Mouse (Mus musculus): ENCODE measurements around the gene St6gal1.

St6gal1 gene

DNA sequence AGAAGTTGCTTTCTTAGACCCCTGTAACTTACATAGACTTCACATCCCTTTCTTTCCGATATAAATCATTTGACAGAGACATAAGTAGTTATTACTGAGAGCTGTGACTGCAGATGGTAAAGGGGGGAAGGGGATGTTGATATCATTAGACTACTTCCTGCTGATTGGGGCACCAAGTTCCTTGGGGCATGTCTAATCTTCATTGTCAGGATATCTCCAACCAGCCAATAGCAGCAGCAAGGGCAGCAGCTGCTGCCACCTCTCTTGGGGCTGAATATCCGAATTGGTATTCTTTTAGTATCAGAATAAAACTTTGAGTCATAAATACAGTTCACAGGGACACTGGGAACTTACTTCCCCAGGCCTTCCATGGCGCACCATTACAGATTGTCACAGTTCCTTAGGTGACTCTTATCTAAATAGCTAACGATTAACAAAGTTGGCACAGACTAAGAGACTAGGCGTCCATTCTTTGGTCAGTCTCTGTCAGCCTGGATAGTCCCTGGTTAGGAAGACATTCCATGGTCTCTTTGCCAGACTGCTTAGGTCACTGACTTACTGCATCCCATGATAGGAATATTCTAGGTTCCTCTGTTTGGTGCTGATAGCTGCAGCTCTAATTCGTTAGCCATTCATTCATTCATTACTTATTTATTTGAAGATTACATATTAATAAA lies 109.5 kb downstream of the St6gal1 start:
- no peak for DNase-seq (ENCODE audit: low spot score)

DNA sequence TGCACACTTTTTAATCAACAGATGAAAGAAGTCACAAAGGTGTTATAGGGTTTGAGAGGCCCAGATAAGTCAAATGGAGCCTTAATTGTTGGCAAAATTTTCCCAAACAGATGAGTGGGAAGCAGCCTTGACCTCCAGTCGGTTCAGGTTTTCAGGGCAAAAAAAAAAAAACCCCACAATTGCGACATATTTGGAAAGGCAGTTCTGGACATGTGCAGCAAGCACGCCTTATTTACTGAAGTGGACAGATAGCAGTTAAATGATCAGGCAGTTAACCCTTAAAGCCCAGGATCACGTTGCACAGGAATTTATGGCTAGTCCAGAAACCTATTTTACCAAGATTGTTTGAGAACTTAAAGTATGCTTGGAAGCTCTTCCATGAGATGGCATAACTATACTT lies 112.8 kb downstream of the St6gal1 start:
- no peak for DNase-seq (ENCODE audit: low spot score)

DNA sequence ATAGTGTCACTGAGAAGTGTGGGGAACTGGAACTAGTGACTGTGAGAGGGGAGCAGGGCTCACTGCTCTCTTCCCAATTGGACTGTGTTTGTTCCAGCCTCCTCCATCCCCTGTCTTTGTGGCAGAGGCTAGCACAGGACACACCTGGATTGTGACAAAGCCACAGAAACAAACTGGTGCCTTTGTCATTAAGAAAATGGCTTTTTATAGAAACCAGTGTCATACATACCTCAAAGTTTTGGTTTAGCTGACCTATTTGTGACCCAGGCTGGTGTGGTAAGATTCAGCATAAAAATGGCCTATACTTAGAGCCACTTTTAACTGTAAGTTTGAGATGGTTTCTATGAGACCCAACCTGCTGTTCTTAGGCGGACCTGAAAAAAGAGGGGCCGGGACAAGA lies 116.7 kb downstream of the St6gal1 start:
- DNase-seq (ENCODE audit: low spot score) = no peak

DNA sequence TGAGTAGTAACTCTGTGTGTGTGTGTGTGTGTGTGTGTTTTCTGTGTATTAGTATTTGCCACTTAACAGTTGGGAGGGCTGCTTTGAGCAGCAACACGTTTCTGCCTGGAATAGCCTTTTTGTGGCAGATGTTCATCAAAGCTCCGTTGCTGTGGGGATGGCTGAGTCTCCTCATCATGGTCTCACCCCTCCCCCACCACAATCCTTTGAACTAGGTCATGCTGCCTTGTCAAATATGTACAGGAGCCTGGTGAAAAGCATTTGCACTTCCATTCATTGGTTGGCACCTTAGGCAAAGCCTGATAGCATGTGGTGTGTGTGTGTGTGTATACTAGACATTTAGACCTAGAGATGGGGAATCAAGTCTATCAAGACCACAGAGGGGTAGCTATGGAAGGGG lies 126.3 kb downstream of the St6gal1 start:
- DNase-seq (ENCODE audit: low spot score) = no peak

DNA sequence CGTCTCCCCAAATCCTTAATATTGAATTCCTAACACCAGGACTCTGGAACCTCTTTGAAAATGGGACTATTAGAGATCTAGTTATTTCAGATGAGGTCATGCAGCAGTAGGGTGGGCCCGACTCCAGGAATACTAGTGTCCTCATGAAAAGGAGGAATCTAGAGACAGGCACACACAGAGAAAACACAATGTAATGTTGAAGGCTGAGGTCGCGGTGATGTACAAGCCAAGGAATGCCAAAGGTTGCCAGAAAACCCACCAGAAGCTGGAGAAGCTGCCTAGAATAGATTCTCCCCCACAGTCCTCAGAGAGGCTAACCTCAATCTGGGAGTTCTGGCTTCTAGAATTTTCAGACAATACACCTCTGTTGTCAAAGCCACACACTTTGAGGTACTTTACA lies 136.5 kb downstream of the St6gal1 start:
- DNase-seq (ENCODE audit: low spot score) = no peak

DNA sequence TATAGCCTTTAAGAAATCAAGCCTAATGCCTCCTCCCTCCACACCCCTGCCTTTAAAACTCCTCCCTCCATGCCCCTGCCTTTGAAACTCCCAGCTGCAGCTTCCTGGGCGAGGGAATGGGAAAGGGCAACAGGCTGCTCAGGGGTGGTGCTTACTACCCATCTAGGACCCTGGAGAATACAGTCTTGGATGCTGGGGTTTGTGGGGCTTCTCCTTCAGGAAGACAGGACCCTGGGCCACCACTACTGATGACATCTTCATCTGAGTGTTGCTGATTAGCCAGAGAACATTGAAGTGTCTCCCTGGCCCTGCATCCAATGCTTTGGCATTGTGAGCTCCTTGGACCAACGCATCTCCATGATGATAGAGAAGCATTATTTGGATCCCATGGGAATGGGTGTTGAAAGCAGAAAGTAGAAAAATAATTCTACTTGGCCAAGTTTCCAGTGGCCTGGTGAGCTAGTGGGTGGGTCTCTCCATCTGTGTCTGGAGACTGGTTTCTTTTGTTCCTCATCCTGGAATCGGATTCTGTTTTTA lies 137.0 kb downstream of the St6gal1 start:
- no peak for DNase-seq (ENCODE audit: low spot score)

DNA sequence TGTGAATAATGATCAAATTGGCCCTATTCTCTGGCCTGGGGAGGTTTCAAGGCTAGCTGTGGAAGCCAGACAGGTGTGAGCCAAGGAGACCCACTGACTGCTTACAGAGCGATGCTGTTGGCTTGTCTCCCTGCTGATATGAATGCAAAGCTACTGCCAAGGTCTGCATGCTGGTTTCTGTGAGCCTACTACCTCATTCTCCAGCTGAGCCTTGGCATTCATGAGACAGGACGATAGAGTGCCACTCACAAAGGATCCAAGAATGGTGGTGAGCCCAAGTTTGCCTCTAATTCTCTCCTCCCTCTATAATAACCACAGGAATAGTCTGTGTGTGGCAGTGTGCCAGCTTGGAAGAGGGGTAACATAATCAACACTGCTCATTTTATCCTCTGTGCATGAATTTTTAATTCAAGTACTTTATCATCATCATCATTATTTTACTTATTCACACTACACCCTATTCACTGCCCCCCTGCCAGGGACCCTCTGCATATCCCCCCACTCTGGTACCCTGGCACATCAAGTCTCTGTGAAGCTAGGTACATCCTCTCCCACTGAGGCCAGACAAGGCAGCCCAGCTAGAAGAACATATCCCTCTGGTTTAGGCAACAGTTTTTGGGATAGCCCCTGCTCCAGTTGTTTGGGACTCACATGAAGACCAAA lies 139.9 kb downstream of the St6gal1 start:
- no peak for DNase-seq (ENCODE audit: low spot score)

DNA sequence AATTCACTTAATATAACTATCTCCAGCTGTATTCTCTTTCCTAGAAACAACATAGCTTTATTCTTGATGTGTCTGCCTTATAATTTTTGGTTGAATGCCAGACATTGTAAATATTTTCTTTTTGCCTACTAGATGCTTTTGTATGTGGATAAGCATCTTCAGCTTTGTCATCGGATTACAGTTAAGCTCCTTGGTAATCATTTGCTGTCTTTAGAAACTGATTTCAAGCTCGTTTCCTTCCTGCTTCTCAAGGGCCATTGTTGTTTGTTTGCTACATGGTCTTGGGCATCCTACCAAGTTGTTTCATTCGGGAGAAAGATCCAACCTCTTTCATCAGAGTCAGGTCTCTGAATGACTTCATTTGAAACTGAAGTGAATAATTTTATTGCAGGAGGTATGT lies 144.6 kb downstream of the St6gal1 start:
- no peak for DNase-seq (ENCODE audit: low spot score)

DNA sequence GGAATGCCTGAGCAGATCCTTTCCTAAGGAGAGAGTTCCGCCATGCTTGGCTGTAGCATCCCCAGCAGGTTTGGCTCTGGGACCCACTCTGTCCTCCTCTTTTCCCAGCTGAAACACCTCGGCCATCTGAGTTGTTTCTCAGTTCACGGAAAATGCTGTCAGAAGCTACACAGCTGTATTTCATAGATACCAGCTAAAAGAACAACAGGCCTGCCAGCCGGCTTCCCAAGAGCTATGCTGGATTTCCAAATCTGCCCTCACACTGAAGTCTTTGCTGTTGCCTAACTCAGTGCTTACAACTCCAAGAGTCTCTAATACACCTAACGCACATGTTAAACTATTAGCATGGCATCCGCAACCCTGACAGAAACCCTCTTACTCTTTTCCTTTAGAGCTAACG lies 146.2 kb downstream of the St6gal1 start:
- no peak for DNase-seq (ENCODE audit: low spot score)

DNA sequence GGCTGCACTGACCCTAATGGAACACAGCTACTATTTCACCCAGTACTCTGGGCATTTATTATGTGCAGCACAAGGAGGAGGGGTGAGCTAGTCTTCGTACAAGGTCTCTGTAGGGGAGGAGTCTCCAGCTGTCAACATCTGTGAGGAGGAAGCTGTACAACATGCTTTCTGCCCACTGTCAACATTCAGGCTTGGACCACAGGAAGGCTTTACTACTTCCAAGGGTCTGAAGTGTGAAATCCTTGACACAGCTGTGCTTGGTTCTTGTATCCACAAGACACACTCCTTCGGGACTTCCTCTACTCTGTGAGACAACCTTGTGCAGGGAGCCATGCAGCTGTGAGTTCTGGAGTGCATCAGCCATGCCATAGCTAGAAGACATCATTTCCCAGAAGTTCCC lies 147.8 kb downstream of the St6gal1 start:
- no peak for DNase-seq (ENCODE audit: low spot score)

DNA sequence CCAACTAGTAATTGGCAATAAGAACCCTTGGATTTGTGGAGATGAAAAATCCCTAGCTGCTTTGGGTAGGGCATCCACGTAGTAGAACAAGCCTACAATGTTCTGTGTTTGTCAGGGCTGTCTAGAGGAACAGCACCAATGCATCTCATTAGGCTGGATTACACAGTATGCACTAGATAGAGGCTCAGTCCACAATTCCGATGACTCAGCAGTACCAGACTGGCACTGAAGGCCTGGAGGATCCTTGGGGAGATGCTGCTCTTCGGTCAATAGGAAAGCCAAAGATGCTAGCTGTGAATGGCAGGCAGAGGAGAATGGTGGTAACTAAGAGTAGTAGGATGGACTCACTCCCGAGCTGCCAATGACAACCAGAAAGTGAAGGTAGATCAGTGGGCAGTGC lies 149.5 kb downstream of the St6gal1 start:
- DNase-seq (ENCODE audit: low spot score) = no peak

DNA sequence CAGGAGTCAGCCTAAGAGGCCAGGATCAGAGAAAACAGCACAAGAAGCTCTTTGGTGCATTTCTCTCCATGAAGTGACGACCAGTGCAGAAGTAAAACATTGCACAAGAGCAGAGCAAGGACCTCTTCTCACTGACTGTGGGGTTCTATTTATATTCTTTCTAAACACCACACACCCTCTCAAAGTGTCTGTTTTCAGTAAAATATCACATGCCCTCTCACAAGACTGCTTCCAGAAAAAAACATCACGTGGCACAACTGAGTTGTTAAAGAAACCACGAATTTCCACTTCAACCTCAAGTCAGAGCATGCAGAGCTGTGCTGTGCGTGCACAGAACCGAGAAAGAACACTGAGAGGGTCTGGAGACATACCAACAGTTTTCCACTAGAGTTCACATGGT lies 150.4 kb downstream of the St6gal1 start:
- DNase-seq (ENCODE audit: low spot score) = no peak

DNA sequence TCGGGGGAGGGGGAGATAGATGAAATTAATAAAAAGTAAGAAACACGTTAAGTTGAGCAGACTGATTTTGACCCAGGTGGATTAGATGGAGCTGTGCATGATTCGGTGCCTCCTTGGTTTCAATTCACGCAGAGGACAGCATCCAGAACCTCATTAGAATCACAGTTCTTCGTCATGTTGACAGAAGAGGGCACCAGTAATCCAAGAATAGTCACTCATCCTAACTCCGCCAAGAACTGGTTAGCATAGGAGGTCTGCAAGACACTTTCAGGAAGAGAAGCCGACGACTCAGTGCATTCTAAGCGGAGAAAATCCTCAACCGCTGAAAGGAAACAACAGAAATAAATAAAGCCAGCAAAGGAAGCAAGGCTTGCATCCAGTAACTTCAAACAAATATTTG lies 151.6 kb downstream of the St6gal1 start:
- no peak for DNase-seq (ENCODE audit: low spot score)

DNA sequence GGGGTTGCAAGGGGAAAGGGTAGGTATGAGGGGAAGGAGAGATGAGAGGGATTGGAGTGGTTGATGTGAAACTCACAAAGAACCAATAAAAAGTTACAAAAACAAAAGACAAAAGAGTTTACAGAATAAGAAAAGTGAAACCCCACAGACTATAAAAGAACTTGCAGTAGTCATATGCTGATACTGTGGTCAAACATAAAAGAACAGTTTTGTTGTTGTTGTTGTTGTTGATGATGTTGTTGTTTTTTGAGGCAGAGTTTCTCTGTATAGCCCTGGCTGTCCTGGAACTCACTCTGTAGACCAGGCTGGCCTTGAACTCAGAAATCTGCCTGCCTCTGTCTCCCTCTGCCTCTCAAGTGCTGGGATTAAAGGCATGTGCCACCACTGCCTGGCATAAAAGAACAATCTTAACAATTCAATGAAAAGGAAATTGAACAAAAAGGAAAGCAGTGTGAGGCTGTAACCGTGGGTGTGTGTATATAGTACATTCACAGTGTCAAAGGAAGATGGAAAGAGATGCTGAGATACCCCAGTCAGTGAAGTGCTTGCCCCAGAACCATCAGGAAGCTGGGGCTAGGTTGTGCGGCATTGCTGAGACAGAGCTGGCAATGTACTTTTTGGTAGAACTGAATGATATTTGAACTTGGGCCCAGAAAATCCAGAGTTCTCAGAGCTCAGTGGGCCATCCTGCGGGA lies 155.1 kb downstream of the St6gal1 start:
- no peak for DNase-seq (ENCODE audit: low spot score)

DNA sequence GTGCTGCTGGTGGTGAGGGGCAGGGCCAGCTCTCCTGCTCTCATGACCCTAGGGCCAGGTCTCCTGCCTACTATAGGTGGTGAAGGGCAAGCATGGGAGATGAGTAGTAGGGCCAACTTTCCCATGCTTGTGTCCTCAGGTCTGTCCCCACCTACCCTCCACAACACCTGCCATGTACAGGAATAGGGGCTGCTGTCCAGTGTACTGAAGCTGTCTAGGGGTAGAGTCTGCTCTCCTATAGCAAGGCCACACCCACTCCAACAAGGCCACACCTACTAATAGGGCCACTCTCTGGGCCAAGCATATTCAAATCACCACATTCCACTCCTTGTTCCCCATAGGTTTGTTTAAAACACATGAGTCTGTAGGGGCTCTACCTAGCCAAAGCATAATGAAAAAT lies 159.8 kb downstream of the St6gal1 start:
- DNase-seq (ENCODE audit: low spot score) = no peak

DNA sequence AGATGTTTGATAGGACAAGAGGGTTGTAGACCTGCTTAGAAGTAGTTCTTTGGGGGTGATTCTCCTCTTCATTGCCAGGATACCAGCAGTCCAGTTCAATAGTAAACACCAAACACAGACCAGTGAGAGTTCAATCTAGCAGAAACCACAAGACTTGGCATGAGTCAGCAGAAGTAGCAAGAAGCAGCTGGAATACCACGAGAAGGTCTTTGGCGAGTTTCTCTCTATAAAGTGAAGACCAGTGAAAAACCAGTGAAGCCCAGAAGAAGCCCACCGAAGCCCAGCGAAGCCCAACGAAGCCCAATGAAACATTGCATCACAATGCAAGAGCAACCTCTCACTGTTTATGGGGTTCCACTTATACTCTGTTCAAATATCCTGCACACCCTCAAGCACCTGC lies 173.4 kb downstream of the St6gal1 start:
- DNase-seq (ENCODE audit: low spot score) = no peak

DNA sequence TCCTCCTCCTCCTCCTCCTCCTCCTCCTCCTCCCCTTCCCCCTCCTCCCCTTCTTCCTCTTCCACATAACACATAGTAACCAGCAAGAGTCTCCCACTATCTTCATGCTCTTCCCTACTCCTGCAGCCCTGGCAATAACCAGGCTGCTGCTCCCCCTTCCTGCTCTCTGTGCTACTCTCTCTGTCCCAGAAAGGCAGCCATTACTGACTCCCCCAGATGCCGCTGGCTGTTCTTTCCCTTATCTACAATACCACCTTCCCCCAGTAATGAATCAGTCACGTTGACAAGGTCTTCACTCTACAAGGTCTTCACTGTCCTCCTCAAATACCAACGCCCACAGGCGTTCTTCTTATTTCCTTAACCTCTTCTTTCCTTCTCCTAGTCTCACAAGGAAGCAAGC lies 176.9 kb downstream of the St6gal1 start:
- no peak for DNase-seq (ENCODE audit: low spot score)

DNA sequence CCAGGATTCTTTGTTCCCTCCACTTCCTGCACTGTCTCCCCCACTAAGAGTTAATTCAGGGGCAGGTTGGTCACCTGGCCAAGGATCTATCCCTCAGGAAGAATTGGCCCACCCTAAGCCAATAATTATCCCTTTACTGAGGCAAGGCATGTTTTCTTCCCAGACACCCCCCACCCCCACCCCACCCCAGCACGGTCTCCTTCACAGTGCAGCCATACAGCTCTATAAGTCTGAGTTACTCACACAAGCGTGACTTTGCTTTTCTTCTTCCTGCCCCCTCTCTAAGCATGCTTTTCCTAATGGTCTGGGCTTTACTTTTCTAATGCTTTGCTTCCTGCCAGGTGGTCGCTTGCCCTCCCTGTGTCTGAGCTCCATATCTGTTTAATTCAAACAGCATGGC lies 177.4 kb downstream of the St6gal1 start:
- DNase-seq (ENCODE audit: low spot score) = no peak

DNA sequence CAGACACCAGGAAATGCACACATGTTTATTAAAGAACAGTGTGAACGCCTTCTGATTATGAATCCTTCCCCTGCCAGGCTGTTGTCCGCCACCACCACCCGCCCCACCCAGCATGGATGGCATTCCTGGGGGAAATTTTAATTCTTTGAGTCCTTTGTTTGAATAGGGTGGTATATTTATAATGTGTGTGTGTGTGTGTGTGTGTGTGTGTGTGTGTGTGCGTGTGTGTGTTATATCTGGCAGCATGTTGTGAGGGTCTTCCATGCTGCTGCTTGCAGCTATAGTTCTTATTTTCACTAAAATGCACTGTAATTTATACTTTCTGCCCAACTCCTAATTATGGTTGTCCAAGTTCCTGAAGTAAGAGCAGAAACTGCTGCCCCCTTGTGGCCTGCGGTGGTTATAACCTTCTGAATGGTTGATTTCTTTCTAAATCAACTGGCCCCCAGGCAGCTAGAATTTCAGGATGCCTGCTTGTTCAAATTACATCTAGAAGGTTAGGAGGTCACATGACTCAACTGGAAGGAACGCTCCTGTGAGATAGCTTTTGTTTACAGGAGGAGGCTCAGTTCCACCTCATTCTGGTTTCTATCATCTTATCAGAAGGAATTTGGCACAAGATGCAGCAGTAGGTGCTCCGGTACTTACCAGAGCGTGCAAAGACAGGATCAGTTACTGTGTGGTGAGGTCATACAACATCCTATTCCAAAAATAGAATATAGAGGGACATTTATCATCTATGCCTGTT lies 178.6 kb downstream of the St6gal1 start:
- DNase-seq (ENCODE audit: low spot score) = peak; percentile 33
